Mouse (Mus musculus) kidney, adult 2 months (tissue): ENCODE results near the gene Klk5.

Source experiments
- CTCF ChIP-seq: fragments of 200-500 bp; conservative IDR thresholded peaks from 2 replicates; pipeline ENCODE4 v1.5.1; 2011; ENCODE audit warnings: low read depth, mild to moderate bottlenecking, control low read depth, low read length, moderate library complexity, mixed read lengths; ENCODE audit not compliant: insufficient read depth, insufficient read length
- POLR2A ChIP-seq: fragments of 200-500 bp; IDR thresholded peaks from one replicate; pipeline ENCODE4 v1.6.1; 2011; ENCODE audit warnings: low read depth, low read length, control low read depth

- no peak for TF ChIP-seq POLR2A
- TF ChIP-seq CTCF: no peak
These were observed 30.8 kb upstream of the Klk5 start, which contains the start of gene Klk7 for GRCm38 (mm10) chr7:43810994-43811393.
